Mouse (Mus musculus): Measurements from ENCODE around the gene Serpinb6b. TPM values are rescaled to one million over a fixed set of nuclear protein-coding genes. Genes with fewer than 3 reads are reported as not detected.
"Not testable (repeated sequence)": the region's sequence is repeated elsewhere in the genome, so short reads cannot be mapped to it uniquely, and the experiment has no call there.

The Serpinb6b gene
- polyA plus RNA-seq, 1 experiment from 2014 or later, result 0.61 TPM

GRCm38 (mm10) chr13:32958521-32958920, 6.5 kb upstream of the Serpinb6b start:
- not testable (repeated sequence) for ATAC-seq; H3K27me3 ChIP-seq; H3K27ac ChIP-seq; H3K9ac ChIP-seq (replicated peaks); H3K4me1 ChIP-seq (replicated peaks); H3K4me2 ChIP-seq (replicated peaks); H3K4me3 ChIP-seq (replicated peaks); H3K9me3 ChIP-seq; H3K36me3 ChIP-seq
- 90% methylated on average over 7 of the region's 7 CpGs for WGBS

GRCm38 (mm10) chr13:32963990-32964753, 837 bp upstream of the Serpinb6b start:
- no peak overlapping the region for H3K4me2 ChIP-seq (replicated peaks)
- H3K9me3 ChIP-seq, result no peaks in the 10 kb centered on the region
- no peak for ATAC-seq
- H3K4me3 ChIP-seq (replicated peaks), result no peak overlapping the region
- no peaks in the 10 kb centered on the region for H3K36me3 ChIP-seq
- no peak overlapping the region for H3K27ac ChIP-seq
- H3K9ac ChIP-seq (replicated peaks), result no peak overlapping the region
- no peaks in the 10 kb centered on the region for H3K27me3 ChIP-seq
- 0 out of 2 replicates have a peak, but pooled peaks cover 3% of the 10 kb centered on the region for H3K4me1 ChIP-seq (replicated peaks)
- 91% methylated on average over 9 of the region's 9 CpGs for WGBS

- Histone ChIP-seq H3K4me3 (replicated peaks) (no peak overlapping the region), H3K27me3 (no peaks in the 10 kb centered on the region), H3K9me3 (no peaks in the 10 kb centered on the region), H3K36me3 (no peaks in the 10 kb centered on the region), H3K9ac (replicated peaks) (no peak overlapping the region), H3K4me1 (replicated peaks) (0 out of 2 replicates have a peak, but pooled peaks cover 3% of the 10 kb centered on the region), H3K4me2 (replicated peaks) (no peak overlapping the region), H3K27ac (no peak overlapping the region)
- WGBS, result 82% methylated on average over 5 of the region's 5 CpGs
- no peak for ATAC-seq
These were observed 1.1 kb downstream of the Serpinb6b start for GRCm38 (mm10) chr13:32966116-32966515.

GRCm38 (mm10) chr13:32967233-32967632, 2.2 kb downstream of the Serpinb6b start:
- Histone ChIP-seq H3K27ac (no peak overlapping the region), H3K4me3 (replicated peaks) (no peak overlapping the region), H3K36me3 (no peaks in the 10 kb centered on the region), H3K4me1 (replicated peaks) (0 out of 2 replicates have a peak, but pooled peaks cover 3% of the 10 kb centered on the region), H3K27me3 (no peaks in the 10 kb centered on the region), H3K4me2 (replicated peaks) (no peak overlapping the region), H3K9me3 (no peaks in the 10 kb centered on the region), H3K9ac (replicated peaks) (no peak overlapping the region)
- ATAC-seq, result no peak

GRCm38 (mm10) chr13:32968353-32968984, 3.5 kb downstream of the Serpinb6b start:
- Histone ChIP-seq H3K9ac (replicated peaks) (no peak overlapping the region), H3K9me3 (no peaks in the 10 kb centered on the region), H3K4me1 (replicated peaks) (0 out of 2 replicates have a peak, but pooled peaks cover 3% of the 10 kb centered on the region), H3K27ac (no peak overlapping the region), H3K4me2 (replicated peaks) (no peak overlapping the region), H3K4me3 (replicated peaks) (no peak overlapping the region), H3K27me3 (no peaks in the 10 kb centered on the region), H3K36me3 (no peaks in the 10 kb centered on the region)
- ATAC-seq, result no peak
- 78% methylated on average over 5 of the region's 5 CpGs for WGBS

GRCm38 (mm10) chr13:32968996-32969640, 4.1 kb downstream of the Serpinb6b start:
- Histone ChIP-seq H3K27ac (no peak overlapping the region), H3K4me3 (replicated peaks) (no peak overlapping the region), H3K4me1 (replicated peaks) (0 out of 2 replicates have a peak, but pooled peaks cover 3% of the 10 kb centered on the region), H3K27me3 (no peaks in the 10 kb centered on the region), H3K36me3 (no peaks in the 10 kb centered on the region), H3K9me3 (no peaks in the 10 kb centered on the region), H3K4me2 (replicated peaks) (no peak overlapping the region), H3K9ac (replicated peaks) (no peak overlapping the region)
- WGBS, result 80% methylated on average over 4 of the region's 4 CpGs
- no peak for ATAC-seq

- WGBS, result 94% methylated on average over 1 of the region's 1 CpGs
- Histone ChIP-seq H3K27me3 (no peaks in the 10 kb centered on the region), H3K9ac (replicated peaks) (no peak overlapping the region), H3K36me3 (no peaks in the 10 kb centered on the region), H3K4me1 (replicated peaks) (0 out of 2 replicates have a peak, but pooled peaks cover 3% of the 10 kb centered on the region), H3K9me3 (no peaks in the 10 kb centered on the region), H3K27ac (no peak overlapping the region), H3K4me3 (replicated peaks) (no peak overlapping the region), H3K4me2 (replicated peaks) (no peak overlapping the region)
- no peak for ATAC-seq
These were observed 4.6 kb downstream of the Serpinb6b start for GRCm38 (mm10) chr13:32969641-32970040.

GRCm38 (mm10) chr13:32970776-32971175, 5.8 kb downstream of the Serpinb6b start:
- no peaks in the 10 kb centered on the region for H3K27me3 ChIP-seq
- no peaks in the 10 kb centered on the region for H3K9me3 ChIP-seq
- H3K4me2 ChIP-seq (replicated peaks), result no peak overlapping the region
- no peak overlapping the region for H3K9ac ChIP-seq (replicated peaks)
- H3K4me1 ChIP-seq (replicated peaks), result no peaks in the 10 kb centered on the region
- 84% methylated on average over 3 of the region's 3 CpGs for WGBS
- H3K36me3 ChIP-seq, result no peaks in the 10 kb centered on the region
- no peak overlapping the region for H3K27ac ChIP-seq
- no peak overlapping the region for H3K4me3 ChIP-seq (replicated peaks)
- ATAC-seq, result no peak

GRCm38 (mm10) chr13:32974268-32974667, 9.3 kb downstream of the Serpinb6b start:
- H3K27me3 ChIP-seq, result no peaks in the 10 kb centered on the region
- WGBS, result 88% methylated on average over 2 of the region's 2 CpGs
- no peaks in the 10 kb centered on the region for H3K4me1 ChIP-seq (replicated peaks)
- H3K9ac ChIP-seq (replicated peaks), result no peak overlapping the region
- no peaks in the 10 kb centered on the region for H3K9me3 ChIP-seq
- H3K27ac ChIP-seq, result no peak overlapping the region
- no peak for ATAC-seq
- H3K36me3 ChIP-seq, result no peaks in the 10 kb centered on the region
- no peak overlapping the region for H3K4me2 ChIP-seq (replicated peaks)
- H3K4me3 ChIP-seq (replicated peaks), result no peak overlapping the region

GRCm38 (mm10) chr13:32974889-32975460, 10.0 kb downstream of the Serpinb6b start:
- no peak overlapping the region for H3K4me2 ChIP-seq (replicated peaks)
- H3K9ac ChIP-seq (replicated peaks), result no peak overlapping the region
- H3K27ac ChIP-seq, result no peak overlapping the region
- H3K27me3 ChIP-seq, result no peaks in the 10 kb centered on the region
- H3K4me1 ChIP-seq (replicated peaks), result no peaks in the 10 kb centered on the region
- H3K36me3 ChIP-seq, result no peaks in the 10 kb centered on the region
- WGBS, result 75% methylated on average over 3 of the region's 3 CpGs
- no peak overlapping the region for H3K4me3 ChIP-seq (replicated peaks)
- H3K9me3 ChIP-seq, result no peaks in the 10 kb centered on the region
- no peak for ATAC-seq

GRCm38 (mm10) chr13:32975710-32976109, 10.7 kb downstream of the Serpinb6b start:
- Histone ChIP-seq H3K36me3 (no peaks in the 10 kb centered on the region), H3K9me3 (no peaks in the 10 kb centered on the region), H3K27me3 (no peaks in the 10 kb centered on the region), H3K9ac (replicated peaks) (no peak overlapping the region), H3K27ac (no peak overlapping the region), H3K4me2 (replicated peaks) (no peak overlapping the region), H3K4me3 (replicated peaks) (no peak overlapping the region), H3K4me1 (replicated peaks) (no peaks in the 10 kb centered on the region)
- WGBS, result 92% methylated on average over 2 of the region's 2 CpGs
- no peak for ATAC-seq

GRCm38 (mm10) chr13:32982556-32983042, 17.6 kb downstream of the Serpinb6b start:
- Histone ChIP-seq H3K36me3 (no peaks in the 10 kb centered on the region), H3K9me3 (no peaks in the 10 kb centered on the region), H3K4me2 (replicated peaks) (no peak overlapping the region), H3K4me1 (replicated peaks) (no peaks in the 10 kb centered on the region), H3K27me3 (no peaks in the 10 kb centered on the region), H3K27ac (no peak overlapping the region), H3K9ac (replicated peaks) (no peak overlapping the region), H3K4me3 (replicated peaks) (no peak overlapping the region)
- no peak for ATAC-seq
- WGBS, result 82% methylated on average over 4 of the region's 4 CpGs
